Mouse (Mus musculus) spleen, adult 2 months (tissue): Measurements from ENCODE around the gene Il11.

ENCODE experiments used
- CTCF ChIP-seq: fragments of 200-500 bp; IDR thresholded peaks from 2 replicates; pipeline ENCODE4 v1.5.1; 2011; ENCODE audit warnings: mild to moderate bottlenecking, inconsistent platforms; ENCODE audit not compliant: insufficient read depth, insufficient read length, insufficient replicate concordance; ENCODE audit errors: extremely low read depth
- POLR2A ChIP-seq: fragments of 200-500 bp; IDR thresholded peaks from 2 replicates; pipeline ENCODE4 v1.6.1; 2011; ENCODE audit warnings: low read depth, low read length, inconsistent platforms

DNA sequence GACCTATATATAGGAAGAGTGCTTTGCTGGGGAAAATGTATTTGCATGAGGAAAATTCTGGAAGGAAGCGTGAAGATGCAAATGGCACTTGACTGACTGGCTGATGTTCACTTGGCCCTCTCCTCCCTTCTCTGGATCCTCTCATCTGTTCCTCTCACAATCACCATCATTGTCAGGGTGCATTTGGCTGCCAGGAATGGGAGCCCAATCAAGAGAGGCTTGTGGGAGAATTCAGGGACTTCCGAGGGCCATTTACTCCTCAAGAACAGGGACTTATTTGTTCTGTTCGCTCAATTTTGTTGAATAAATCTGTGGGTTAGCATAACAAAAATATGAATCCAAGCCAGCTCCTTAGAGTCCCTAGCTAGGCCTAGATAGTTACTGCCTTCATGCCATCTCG, 39.0 kb upstream of the Il11 start:
- TF ChIP-seq POLR2A (no peak), CTCF (no peak)
